Mouse (Mus musculus): Measurements from ENCODE around the gene Trim14.

DNA sequence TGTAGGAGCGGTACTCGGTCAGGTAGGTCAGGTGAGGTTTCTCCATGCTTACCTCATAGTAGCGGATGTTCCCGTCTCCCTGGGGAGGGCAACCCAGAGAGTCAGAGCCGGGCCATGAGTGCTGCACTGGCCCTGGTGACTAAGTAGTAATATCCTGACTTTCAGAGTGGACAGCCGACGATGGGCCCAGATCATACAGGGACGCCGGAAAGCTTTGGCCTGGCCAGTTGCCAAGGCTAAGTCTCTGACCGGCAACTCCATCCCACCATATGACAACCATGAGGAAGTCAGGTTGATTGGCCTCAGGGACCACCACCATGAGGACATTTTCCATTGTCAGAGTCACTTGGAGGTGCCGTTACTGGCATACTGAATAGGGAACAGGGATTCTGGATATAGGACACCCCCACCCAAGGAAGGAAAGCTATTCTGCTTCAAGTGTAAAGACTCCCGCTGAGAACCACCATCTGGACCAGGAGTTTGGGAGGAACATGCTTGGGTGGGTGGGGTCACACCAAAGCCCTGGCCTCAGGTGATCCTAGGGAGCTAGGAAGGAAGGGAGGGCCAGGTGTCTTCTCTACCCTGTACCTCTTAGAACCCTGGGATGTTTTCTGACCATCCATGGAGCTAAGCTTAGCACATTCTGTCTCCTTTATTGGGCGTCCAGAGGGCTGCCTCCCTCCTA lies 7.6 kb upstream of the Trim14 start:
- TF ChIP-seq CTCF (conservative IDR thresholded peaks at IDR 0.05; ENCODE audit: low read length): no peak
- no peak for TF ChIP-seq POU5F1 (IDR thresholded peaks at IDR 0.05; ENCODE audit: borderline replicate concordance, low read length)
